Mouse (Mus musculus) adipose tissue, adult 10 weeks (tissue): Measurements from ENCODE around the gene Depdc5. TPM values are rescaled to one million over a fixed set of nuclear protein-coding genes. Genes with fewer than 3 reads are reported as not detected.

Experiments
- polyA plus RNA-seq: library from polyadenylated mRNA; stranded (reverse); fragments of 350-450 nt; fragmentation: Illumina TruSeq; extraction: RNeasy Lipid Tissue Mini Kit (QIAGEN cat#74804); gene quantifications from one replicate; pipeline ENCODE4 v1.2.3, GENCODE M21; 2014; ENCODE audit warnings: low read depth, low replicate concordance

Gene Depdc5
- 13.4 TPM for polyA plus RNA-seq

GRCm38 (mm10) chr5:32863253-32864228 is at the start of gene Depdc5:
TSS of gene Depdc5 (plus strand) at chr5:32863701.

GRCm38 (mm10) chr5:32827009-32827408 is 36.5 kb upstream of the Depdc5 start, which contains the start of gene Gm20671:
TSS of gene Gm20671 (minus strand) at chr5:32827109.

GRCm38 (mm10) chr5:32853731-32854507 is 9.6 kb upstream of the Depdc5 start, which contains the start of gene Prr14l:
TSS of gene Prr14l (minus strand) at chr5:32854256.

GRCm38 (mm10) chr5:33018561-33019425 is 155.3 kb downstream of the Depdc5 start, which contains the start of gene Ywhah:
TSS of gene Ywhah (plus strand) at chr5:33018816.

Other genes with a start within 250 kb of the Depdc5 start
- 82.0 TPM for gene Pisd, start 78.1 kb upstream of the Depdc5 start, polyA plus RNA-seq
- not detected for gene Gm20671, start 36.6 kb upstream of the Depdc5 start, polyA plus RNA-seq
- gene Prr14l, start 9.4 kb upstream of the Depdc5 start, polyA plus RNA-seq = 7.6 TPM
- gene Ywhah, start 155.1 kb downstream of the Depdc5 start, polyA plus RNA-seq = 132 TPM
- 0.14 TPM for gene Slc5a1, start 240.5 kb downstream of the Depdc5 start, polyA plus RNA-seq